Mouse (Mus musculus): ENCODE measurements around the gene Taldo1. TPM values are rescaled to one million over a fixed set of nuclear protein-coding genes. Genes with fewer than 3 reads are reported as not detected.
"Not testable (repeated sequence)": the region's sequence is repeated elsewhere in the genome, so short reads cannot be mapped to it uniquely, and the experiment has no call there.

The Taldo1 gene
- total RNA-seq, 2 experiments from 2014 or later, result 101 to 109 TPM

DNA sequence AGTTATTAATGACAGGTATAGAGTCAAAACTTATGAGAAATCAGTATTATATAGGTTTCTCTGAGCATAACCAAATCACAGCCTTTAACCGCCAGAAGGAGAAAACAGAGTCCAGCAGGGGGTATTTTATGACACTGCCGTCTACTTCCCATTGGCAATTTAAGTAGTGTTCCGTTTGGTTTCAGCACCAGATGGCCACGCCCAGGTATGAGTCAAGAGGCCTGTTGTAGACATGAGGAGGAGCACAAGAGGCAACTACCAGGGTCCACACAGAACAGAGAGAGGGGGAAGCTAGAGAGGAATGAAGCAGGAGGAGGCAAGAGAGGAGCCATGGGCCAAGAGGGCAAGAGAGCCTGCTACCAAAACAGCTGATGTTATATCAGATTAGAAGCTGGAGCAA, 12.4 kb upstream of the Taldo1 start:
- no peak for DNase-seq
- intact Hi-C loops (cut with DNase I; ENCODE audit: low total_unique reads), result loop anchor here (10.0 kb wide), 1 partner anchor 1945 kb away; no protein-coding TSS in a partner anchor

- intact Hi-C loops (cut with DNase I; ENCODE audit: low total_unique reads), result no loop called here
Observed at GRCm38 (mm10) chr7:141381068-141381835, 10.7 kb upstream of the Taldo1 start.

DNA sequence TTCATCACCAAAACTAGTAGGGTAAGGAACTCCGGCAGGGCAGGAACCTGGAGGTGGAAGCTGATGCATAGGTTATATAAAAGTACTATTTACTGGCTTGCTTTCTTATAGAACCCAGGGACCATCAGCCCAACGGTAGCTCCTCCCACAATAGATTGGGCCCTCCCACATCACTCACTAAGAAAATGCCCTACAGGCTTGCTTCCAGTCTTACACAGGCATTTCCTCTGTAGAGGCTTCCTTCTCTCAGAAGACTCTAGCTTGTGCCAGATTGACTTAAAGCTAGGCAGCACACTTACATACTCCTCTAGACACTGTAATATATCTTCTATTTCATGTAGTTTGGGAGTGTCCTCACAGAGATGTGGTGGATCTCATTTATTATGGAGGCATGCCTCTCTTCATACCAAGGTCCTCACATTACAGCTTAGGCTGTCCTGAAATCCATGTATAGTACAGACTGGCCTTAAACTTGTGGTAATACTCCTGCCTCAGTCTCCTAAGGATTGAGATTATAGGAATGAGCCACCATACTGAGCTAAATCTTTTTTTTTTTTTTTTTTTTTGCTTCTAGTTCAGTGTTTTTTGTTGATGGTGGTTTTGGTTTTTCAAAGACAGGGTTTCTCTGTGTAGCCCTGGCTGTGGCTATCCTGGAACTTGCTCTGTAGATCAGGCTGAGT, 4.1 kb upstream of the Taldo1 start:
- no peak for DNase-seq
- intact Hi-C loops (cut with DNase I; ENCODE audit: low total_unique reads), result no loop called here

More at GRCm38 (mm10) chr7:141381068-141381835, 10.7 kb upstream of the Taldo1 start:
- DNase-seq, result no peak

- intact Hi-C loops (cut with DNase I; ENCODE audit: low total_unique reads), result no loop called here
- no peak for DNase-seq
Observed at GRCm38 (mm10) chr7:141388487-141389109, 3.4 kb upstream of the Taldo1 start.

GRCm38 (mm10) chr7:141390326-141391259, 1.4 kb upstream of the Taldo1 start:
- no peak for DNase-seq
- intact Hi-C loops (cut with DNase I; ENCODE audit: low total_unique reads), result no loop called here

DNA sequence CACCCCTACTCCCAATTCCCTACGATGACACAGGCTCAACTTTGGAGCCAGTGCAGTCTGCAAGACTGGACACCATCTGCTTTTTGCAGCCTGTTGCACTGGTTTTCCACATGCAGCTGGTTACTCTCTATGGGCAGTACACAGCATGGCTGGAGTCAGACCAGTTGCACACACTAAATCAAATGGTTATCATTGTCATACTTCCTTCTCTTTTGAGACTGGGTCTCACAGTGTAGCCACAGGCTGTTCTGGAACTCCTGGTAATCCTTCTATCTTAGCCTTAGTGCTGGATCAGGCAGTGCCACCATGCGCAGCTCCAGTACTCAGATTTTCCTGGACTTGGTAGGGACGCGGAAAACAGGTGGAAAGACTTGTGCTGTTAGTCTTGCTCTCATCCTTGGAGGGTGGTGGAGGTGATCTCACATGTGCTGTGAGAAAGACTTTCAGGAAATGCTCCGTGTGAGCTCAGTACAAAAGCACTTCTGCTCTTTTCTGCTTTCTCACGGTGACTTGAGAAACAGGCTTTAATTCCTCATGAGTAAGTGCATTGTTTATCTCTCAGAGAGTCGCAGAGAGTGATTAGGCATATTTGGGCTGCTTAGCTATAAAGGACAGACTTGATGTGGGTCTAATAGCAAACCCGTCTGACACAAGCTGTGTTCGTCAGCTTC, 688 bp downstream of the Taldo1 start:
- DNase-seq, result no peak
- intact Hi-C loops (cut with DNase I; ENCODE audit: low total_unique reads), result no loop called here

DNA sequence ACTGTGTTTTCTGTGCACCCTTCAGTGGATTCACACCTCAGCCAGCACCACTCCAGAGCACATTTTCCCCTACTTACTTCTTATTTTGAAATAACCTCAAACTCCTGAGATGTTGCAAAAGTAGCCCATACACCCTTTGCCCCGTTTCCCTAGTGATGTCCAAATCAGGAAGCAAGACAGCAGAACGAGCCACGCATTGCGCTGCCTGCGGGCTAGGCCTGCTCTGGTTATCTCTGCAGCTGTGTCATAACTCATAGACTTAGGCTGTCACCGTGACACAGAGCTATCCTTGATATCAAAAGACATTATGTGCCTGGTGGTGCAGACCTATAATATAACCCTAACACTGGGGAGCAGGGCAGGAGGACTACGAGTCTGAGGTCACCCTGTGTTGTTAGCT, 2.2 kb downstream of the Taldo1 start:
- intact Hi-C loops (cut with DNase I; ENCODE audit: low total_unique reads), result no loop called here

DNA sequence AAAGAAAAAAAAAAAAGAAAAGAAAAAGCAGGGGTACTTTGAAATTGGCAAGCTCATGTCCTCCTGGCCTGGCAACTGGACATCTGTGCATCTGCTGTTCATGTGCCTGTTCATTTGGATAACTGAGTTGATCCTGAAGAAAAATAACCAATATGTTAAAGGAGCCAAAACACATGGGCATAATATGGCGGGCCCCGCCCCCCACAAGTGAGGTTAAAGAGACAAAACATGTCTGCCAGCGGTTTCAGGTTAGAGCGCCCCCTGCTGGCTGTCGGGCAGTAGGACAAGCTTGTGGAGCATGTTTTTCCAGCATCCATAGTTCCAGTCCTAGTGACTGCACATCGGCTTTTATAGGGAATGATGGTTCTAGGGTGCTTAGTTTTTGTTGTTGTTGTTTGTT, 2.8 kb downstream of the Taldo1 start:
- DNase-seq, result peak; percentile 63
- intact Hi-C loops (cut with DNase I; ENCODE audit: low total_unique reads), result no loop called here

More for the DNA sequence above, 2.2 kb downstream of the Taldo1 start:
- DNase-seq, result no peak

- intact Hi-C loops (cut with DNase I; ENCODE audit: low total_unique reads), result no loop called here
- DNase-seq, result no peak
Observed at GRCm38 (mm10) chr7:141395348-141395747, 3.3 kb downstream of the Taldo1 start.

DNA sequence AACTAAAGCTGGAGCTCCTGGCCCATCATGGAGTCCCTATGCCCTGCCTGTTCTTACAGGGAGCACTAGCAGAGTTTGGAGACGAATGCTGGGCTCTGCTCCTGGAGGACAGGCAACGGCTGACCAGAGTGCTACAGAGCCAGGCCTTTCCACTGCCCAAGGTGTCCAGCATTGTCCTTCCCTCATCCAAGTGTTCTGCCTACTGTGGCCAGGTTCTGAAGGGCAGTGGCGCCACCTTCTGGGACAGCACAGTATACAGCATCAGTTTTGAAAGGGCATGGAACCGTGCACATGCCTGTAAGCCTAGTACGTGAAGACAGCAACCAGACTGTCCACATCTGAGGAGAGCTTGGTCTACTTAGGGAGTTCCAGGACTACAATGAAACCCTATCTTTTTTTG, 11.3 kb downstream of the Taldo1 start:
- peak; percentile 57 for DNase-seq
- intact Hi-C loops (cut with DNase I; ENCODE audit: low total_unique reads), result loop anchor here (10.0 kb wide), 1 partner anchor 121 kb away; no protein-coding TSS in a partner anchor

GRCm38 (mm10) chr7:141405466-141405865, 13.5 kb downstream of the Taldo1 start:
- DNase-seq, result no peak
- intact Hi-C loops (cut with DNase I; ENCODE audit: low total_unique reads), result loop anchor here (5.0 to 10.0 kb wide), 2 partner anchors 37 to 119 kb away; partner anchors contain the start of gene Pidd1

DNA sequence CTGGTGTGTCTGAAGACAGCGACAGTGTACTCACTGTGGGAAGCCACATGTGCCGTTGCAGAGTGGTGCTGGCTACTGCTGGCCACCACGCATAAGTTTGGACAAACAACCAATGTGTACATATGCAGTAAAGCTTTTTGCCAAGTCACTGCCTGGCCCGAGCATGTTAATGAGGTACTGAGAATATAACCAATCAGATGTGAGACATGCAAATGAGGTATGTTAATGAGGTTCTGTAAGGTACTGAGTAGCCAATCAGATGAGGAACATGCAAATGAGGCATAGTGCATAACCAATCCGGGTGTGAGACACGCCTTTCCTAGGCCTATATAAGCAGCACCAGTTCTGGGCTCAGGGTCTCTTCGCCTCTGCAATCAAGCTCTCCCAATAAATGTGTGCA, 15.7 kb downstream of the Taldo1 start:
- not testable (repeated sequence) for DNase-seq
- intact Hi-C loops (cut with DNase I; ENCODE audit: low total_unique reads), result loop anchor here (5.0 to 10.0 kb wide), 2 partner anchors 35 to 117 kb away; partner anchors contain the start of gene Pidd1

- intact Hi-C loops (cut with DNase I; ENCODE audit: low total_unique reads), result loop anchor here (5.0 to 10.0 kb wide), 2 partner anchors 33 to 116 kb away; partner anchors contain the start of gene Pidd1
- peak; percentile 84 for DNase-seq
Observed at GRCm38 (mm10) chr7:141408833-141409232, 16.8 kb downstream of the Taldo1 start.

DNA sequence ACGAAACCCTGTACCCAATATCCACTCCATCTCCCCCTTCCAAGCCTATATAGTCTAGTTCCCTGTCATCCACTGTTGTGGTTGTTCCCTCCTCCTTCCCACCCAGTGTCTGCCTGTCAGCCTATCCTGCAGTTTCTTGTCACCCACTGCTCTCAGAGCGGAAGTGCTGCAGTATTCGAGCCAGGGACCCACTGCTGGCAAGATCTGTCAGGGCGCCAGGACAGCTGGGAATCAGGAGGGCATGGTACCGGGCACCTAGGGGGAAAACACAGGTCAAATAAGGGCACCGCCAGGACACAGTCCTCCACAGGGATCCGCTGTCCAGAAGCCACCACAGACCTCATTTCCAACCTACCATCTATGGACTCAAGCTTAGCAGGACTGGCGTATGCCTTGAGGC, 18.6 kb downstream of the Taldo1 start:
- no peak for DNase-seq
- intact Hi-C loops (cut with DNase I; ENCODE audit: low total_unique reads), result no loop called here

DNA sequence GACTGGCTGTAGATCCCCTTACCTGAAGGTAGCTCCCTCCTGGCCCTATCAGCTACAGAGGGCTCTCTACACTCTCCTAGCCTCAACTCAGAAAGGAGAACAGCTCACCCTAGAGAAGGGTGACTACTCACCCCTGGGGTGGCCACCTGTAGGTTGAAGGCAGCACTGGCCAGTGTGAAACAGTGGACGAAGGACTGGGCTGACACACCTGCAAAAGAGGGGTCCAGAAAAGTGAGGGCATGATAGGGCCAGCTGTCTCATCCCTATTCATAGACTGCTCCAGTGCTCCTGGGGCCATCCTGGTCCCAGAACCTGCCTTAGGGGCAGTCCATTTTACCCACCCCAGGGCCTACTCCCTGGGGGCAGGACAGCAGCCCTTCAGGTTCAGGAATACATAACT, 19.7 kb downstream of the Taldo1 start:
- no peak for DNase-seq
- intact Hi-C loops (cut with DNase I; ENCODE audit: low total_unique reads), result no loop called here

GRCm38 (mm10) chr7:141413331-141413730, 21.3 kb downstream of the Taldo1 start:
- no peak for DNase-seq
- intact Hi-C loops (cut with DNase I; ENCODE audit: low total_unique reads), result no loop called here

DNA sequence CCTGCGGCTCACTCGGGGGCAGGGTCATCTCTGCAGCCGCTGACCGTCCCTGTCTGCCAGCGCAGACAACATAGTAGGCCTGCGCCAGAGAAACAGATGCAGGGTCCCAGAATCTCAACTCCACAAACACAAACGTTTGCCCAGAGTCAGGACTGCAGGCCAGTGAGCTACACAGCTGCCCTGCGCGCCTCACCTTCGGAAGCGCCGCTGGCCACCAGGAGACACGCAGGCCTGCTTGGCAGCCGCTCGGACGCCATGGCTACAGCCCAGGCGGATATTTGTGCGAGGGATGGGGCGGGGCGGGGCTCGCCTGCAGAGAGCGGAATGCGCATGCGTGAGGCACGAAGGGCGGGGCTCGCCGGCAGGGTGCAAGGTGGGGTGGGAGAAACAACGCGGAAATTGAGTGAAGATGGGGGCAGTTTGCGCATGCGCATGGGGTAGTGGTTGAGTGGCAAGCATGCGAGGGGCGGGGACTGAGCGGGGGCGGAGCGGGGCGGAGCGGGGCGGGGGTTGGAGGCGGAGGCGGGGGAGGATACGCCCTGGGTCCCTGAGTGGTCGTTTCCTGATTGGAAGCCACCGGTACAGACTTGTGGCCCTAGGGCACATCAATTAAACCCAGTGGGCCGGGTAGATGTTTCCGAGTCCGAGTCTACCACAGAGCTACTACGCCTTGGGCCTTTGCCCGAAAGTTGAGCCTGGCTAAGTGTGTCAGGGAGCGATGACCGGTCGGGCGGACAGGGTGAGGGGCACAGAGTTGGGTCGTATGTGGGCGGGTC, 22.0 kb downstream of the Taldo1 start, which contains the start of gene Gatd1:
TSS of gene Gatd1 (minus strand) at position 328 of the 776 bp plus-strand sequence.
- DNase-seq, result peak; percentile 100
- intact Hi-C loops (cut with DNase I; ENCODE audit: low total_unique reads), result no loop called here
